Mouse (Mus musculus): ENCODE results near the gene Hoxd1. TPM values are rescaled to one million over a fixed set of nuclear protein-coding genes. Genes with fewer than 3 reads are reported as not detected.

Gene Hoxd1
- polyA plus RNA-seq, 1 experiment from 2014 or later = 0.11 TPM

GRCm38 (mm10) chr2:74777536-74778275 lies 14.9 kb downstream of the Hoxd1 start:
- 74% methylated on average over 13 of the region's 13 CpGs for WGBS
- Histone ChIP-seq H3K4me1 (replicated peaks; ENCODE audit: control insufficient read depth, insufficient read depth, low read length) (no peaks in the 10 kb centered on the region), H3K27ac (ENCODE audit: low read depth, low read length) (no peak overlapping the region), H3K9ac (ENCODE audit: low read depth, low read length) (no peak overlapping the region), H3K9me3 (ENCODE audit: control insufficient read depth, low read length) (no peaks in the 10 kb centered on the region), H3K27me3 (replicated peaks; ENCODE audit: control insufficient read depth, insufficient read depth, low read length) (no peaks in the 10 kb centered on the region), H3K4me2 (no peak overlapping the region), H3K36me3 (ENCODE audit: control insufficient read depth, insufficient read depth, low read length) (no peaks in the 10 kb centered on the region), H3K4me3 (ENCODE audit: low read depth, low read length) (no peak overlapping the region)
- ATAC-seq (replicated peaks; ENCODE audit: low FRiP score) (no peak), DNase-seq (ENCODE audit: low spot score) (no peak)

GRCm38 (mm10) chr2:74781386-74781785 lies 18.6 kb downstream of the Hoxd1 start:
- DNase-seq (ENCODE audit: low spot score) (no peak), ATAC-seq (replicated peaks; ENCODE audit: low FRiP score) (no peak)
- H3K27ac ChIP-seq (ENCODE audit: low read depth, low read length) = no peak overlapping the region
- H3K27me3 ChIP-seq (replicated peaks; ENCODE audit: control insufficient read depth, insufficient read depth, low read length) = no peaks in the 10 kb centered on the region
- no peak overlapping the region for H3K9ac ChIP-seq (ENCODE audit: low read depth, low read length)
- 88% methylated on average over 5 of the region's 5 CpGs for WGBS
- no peaks in the 10 kb centered on the region for H3K36me3 ChIP-seq (ENCODE audit: control insufficient read depth, insufficient read depth, low read length)
- no peak overlapping the region for H3K4me3 ChIP-seq (ENCODE audit: low read depth, low read length)
- no peak overlapping the region for H3K4me2 ChIP-seq
- no peaks in the 10 kb centered on the region for H3K4me1 ChIP-seq (replicated peaks; ENCODE audit: control insufficient read depth, insufficient read depth, low read length)
- H3K9me3 ChIP-seq (ENCODE audit: control insufficient read depth, low read length) = no peaks in the 10 kb centered on the region

- no peak overlapping the region for H3K4me2 ChIP-seq
- 65% methylated on average over 7 of the region's 7 CpGs for WGBS
- ATAC-seq (replicated peaks; ENCODE audit: low FRiP score) (no peak), DNase-seq (ENCODE audit: low spot score) (no peak)
- no peaks in the 10 kb centered on the region for H3K4me1 ChIP-seq (replicated peaks; ENCODE audit: control insufficient read depth, insufficient read depth, low read length)
- no peaks in the 10 kb centered on the region for H3K36me3 ChIP-seq (ENCODE audit: control insufficient read depth, insufficient read depth, low read length)
- H3K9me3 ChIP-seq (ENCODE audit: control insufficient read depth, low read length) = no peaks in the 10 kb centered on the region
- no peaks in the 10 kb centered on the region; the same call in 1 of the 2 replicates for H3K27me3 ChIP-seq (replicated peaks; ENCODE audit: control insufficient read depth, insufficient read depth, low read length)
- no peak overlapping the region for H3K9ac ChIP-seq (ENCODE audit: low read depth, low read length)
- no peak overlapping the region for H3K27ac ChIP-seq (ENCODE audit: low read depth, low read length)
- H3K4me3 ChIP-seq (ENCODE audit: low read depth, low read length) = no peak overlapping the region
These were observed 32.8 kb downstream of the Hoxd1 start for GRCm38 (mm10) chr2:74795531-74795930.

GRCm38 (mm10) chr2:74808431-74808830 lies 45.7 kb downstream of the Hoxd1 start:
- no peak for DNase-seq (ENCODE audit: low spot score)
- no peak overlapping the region for H3K4me2 ChIP-seq
- H3K4me3 ChIP-seq (ENCODE audit: low read depth, low read length) = no peak overlapping the region
- H3K27ac ChIP-seq (ENCODE audit: low read depth, low read length) = no peak overlapping the region
- ATAC-seq (replicated peaks; ENCODE audit: low FRiP score) = no peak
- H3K9me3 ChIP-seq (ENCODE audit: control insufficient read depth, low read length) = no peaks in the 10 kb centered on the region
- WGBS = 77% methylated on average over 5 of the region's 5 CpGs
- no peaks in the 10 kb centered on the region for H3K4me1 ChIP-seq (replicated peaks; ENCODE audit: control insufficient read depth, insufficient read depth, low read length)
- no peaks in the 10 kb centered on the region for H3K36me3 ChIP-seq (ENCODE audit: control insufficient read depth, insufficient read depth, low read length)
- H3K27me3 ChIP-seq (replicated peaks; ENCODE audit: control insufficient read depth, insufficient read depth, low read length) = no peaks in the 10 kb centered on the region
- H3K9ac ChIP-seq (ENCODE audit: low read depth, low read length) = no peak overlapping the region

MicroRNA genes within 50 kb of the gene (microRNA counts, 519-probe panel; counts per million panel counts)
- 4,357 counts per million, percentile 27 among the panel's probes with 10 or more counts for microRNA mmu-miR-10b

Small RNA genes within 50 kb of the gene (microRNA-seq; reads per million reads assigned to microRNA genes)
- 7,115 reads per million, percentile 91 among the genes with 10 or more reads in this experiment for gene Mir10b (ENCODE audit: borderline number of aligned reads)

Other genes starting within 250 kb of the Hoxd1 start
- 25.7 and 29.1 TPM in 2 replicates for gene Lnpk, start 183.5 kb upstream of the Hoxd1 start, polyA plus RNA-seq (2014; fragmentation: Nextera tagmentation; extraction: Ambion mirVana)
- gene Evx2, start 103.4 kb upstream of the Hoxd1 start, polyA plus RNA-seq (2014; fragmentation: Nextera tagmentation; extraction: Ambion mirVana) = 0.12 TPM in 1 of 2 replicates, not detected in the other
- 0.06 and 0.45 TPM in 2 replicates for gene Hoxd13, start 94.7 kb upstream of the Hoxd1 start, polyA plus RNA-seq (2014; fragmentation: Nextera tagmentation; extraction: Ambion mirVana)
- 0.12 and 0.49 TPM in 2 replicates for gene Hoxd12, start 88.0 kb upstream of the Hoxd1 start, polyA plus RNA-seq (2014; fragmentation: Nextera tagmentation; extraction: Ambion mirVana)
- gene Hoxd11, start 83.4 kb upstream of the Hoxd1 start, polyA plus RNA-seq (2014; fragmentation: Nextera tagmentation; extraction: Ambion mirVana) = 0.14 and 0.44 TPM in 2 replicates
- gene Hoxd10, start 71.1 kb upstream of the Hoxd1 start, polyA plus RNA-seq (2014; fragmentation: Nextera tagmentation; extraction: Ambion mirVana) = 0.09 and 0.30 TPM in 2 replicates
- 0.10 and 0.22 TPM in 2 replicates for gene Hoxd9, start 65.3 kb upstream of the Hoxd1 start, polyA plus RNA-seq (2014; fragmentation: Nextera tagmentation; extraction: Ambion mirVana)
- gene Hoxd8, start 58.4 kb upstream of the Hoxd1 start, polyA plus RNA-seq (2014; fragmentation: Nextera tagmentation; extraction: Ambion mirVana) = 0.82 and 1.2 TPM in 2 replicates
- 0.47 and 0.87 TPM in 2 replicates for gene Hoxd3, start 51.1 kb upstream of the Hoxd1 start, polyA plus RNA-seq (2014; fragmentation: Nextera tagmentation; extraction: Ambion mirVana)
- gene Hoxd4, start 51.1 kb upstream of the Hoxd1 start, polyA plus RNA-seq (2014; fragmentation: Nextera tagmentation; extraction: Ambion mirVana) = 0.14 and 0.18 TPM in 2 replicates
- gene Gm28230, start 36.3 kb upstream of the Hoxd1 start, polyA plus RNA-seq (2014; fragmentation: Nextera tagmentation; extraction: Ambion mirVana) = not detected in 2 replicates
- 110 and 112 TPM in 2 replicates for gene Mtx2, start 62.8 kb downstream of the Hoxd1 start, polyA plus RNA-seq (2014; fragmentation: Nextera tagmentation; extraction: Ambion mirVana)

Data from liver, embryonic 11.5 days (tissue).